Mouse (Mus musculus): ENCODE measurements around the gene Gm20765.
"Not testable (repeated sequence)": the region's sequence is repeated elsewhere in the genome, so short reads cannot be mapped to it uniquely, and the experiment has no call there.

The Gm20765 gene

DNA sequence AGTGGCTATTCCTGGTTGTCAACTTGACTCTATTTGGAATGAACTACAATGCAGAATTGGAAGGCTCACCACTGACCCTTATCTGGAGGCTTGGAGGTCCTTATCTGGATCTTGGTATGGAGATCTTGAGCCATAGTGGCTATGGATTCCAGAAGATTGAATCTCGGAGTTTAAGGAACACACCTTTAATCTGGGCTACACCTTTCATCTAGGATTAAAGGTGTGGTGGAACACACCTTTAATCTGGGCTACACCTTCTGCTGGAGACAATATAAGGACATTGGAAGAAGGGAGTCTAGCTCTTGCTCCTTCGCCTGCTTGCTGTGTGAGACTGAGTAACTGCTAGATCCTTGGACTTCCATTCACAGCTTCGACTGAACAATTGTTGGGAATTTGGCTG lies at the start of gene Gm20765:
TSS of gene Gm20765 (plus strand) at position 301 of the 400 bp plus-strand sequence.
- not testable (repeated sequence) for DNase-seq (ENCODE audit: low read depth, low spot score)

DNA sequence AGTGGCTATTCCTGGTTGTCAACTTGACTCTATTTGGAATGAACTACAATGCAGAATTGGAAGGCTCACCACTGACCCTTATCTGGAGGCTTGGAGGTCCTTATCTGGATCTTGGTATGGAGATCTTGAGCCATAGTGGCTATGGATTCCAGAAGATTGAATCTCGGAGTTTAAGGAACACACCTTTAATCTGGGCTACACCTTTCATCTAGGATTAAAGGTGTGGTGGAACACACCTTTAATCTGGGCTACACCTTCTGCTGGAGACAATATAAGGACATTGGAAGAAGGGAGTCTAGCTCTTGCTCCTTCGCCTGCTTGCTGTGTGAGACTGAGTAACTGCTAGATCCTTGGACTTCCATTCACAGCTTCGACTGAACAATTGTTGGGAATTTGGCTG lies 42.6 kb upstream of the Gm20765 start, which contains the start of gene Gm21293:
TSS of gene Gm21293 (plus strand) at position 301 of the 400 bp plus-strand sequence.
- DNase-seq (ENCODE audit: low read depth, low spot score) = not testable (repeated sequence)

DNA sequence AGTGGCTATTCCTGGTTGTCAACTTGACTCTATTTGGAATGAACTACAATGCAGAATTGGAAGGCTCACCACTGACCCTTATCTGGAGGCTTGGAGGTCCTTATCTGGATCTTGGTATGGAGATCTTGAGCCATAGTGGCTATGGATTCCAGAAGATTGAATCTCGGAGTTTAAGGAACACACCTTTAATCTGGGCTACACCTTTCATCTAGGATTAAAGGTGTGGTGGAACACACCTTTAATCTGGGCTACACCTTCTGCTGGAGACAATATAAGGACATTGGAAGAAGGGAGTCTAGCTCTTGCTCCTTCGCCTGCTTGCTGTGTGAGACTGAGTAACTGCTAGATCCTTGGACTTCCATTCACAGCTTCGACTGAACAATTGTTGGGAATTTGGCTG lies 34.1 kb upstream of the Gm20765 start, which contains the start of gene Gm6763:
TSS of gene Gm6763 (plus strand) at position 301 of the 400 bp plus-strand sequence.
- not testable (repeated sequence) for DNase-seq (ENCODE audit: low read depth, low spot score)

DNA sequence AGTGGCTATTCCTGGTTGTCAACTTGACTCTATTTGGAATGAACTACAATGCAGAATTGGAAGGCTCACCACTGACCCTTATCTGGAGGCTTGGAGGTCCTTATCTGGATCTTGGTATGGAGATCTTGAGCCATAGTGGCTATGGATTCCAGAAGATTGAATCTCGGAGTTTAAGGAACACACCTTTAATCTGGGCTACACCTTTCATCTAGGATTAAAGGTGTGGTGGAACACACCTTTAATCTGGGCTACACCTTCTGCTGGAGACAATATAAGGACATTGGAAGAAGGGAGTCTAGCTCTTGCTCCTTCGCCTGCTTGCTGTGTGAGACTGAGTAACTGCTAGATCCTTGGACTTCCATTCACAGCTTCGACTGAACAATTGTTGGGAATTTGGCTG lies 25.6 kb upstream of the Gm20765 start, which contains the start of gene Gm8764:
TSS of gene Gm8764 (plus strand) at position 301 of the 400 bp plus-strand sequence.
- not testable (repeated sequence) for DNase-seq (ENCODE audit: low read depth, low spot score)

DNA sequence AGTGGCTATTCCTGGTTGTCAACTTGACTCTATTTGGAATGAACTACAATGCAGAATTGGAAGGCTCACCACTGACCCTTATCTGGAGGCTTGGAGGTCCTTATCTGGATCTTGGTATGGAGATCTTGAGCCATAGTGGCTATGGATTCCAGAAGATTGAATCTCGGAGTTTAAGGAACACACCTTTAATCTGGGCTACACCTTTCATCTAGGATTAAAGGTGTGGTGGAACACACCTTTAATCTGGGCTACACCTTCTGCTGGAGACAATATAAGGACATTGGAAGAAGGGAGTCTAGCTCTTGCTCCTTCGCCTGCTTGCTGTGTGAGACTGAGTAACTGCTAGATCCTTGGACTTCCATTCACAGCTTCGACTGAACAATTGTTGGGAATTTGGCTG lies 17.1 kb upstream of the Gm20765 start, which contains the start of gene Gm21304:
TSS of gene Gm21304 (plus strand) at position 301 of the 400 bp plus-strand sequence.
- not testable (repeated sequence) for DNase-seq (ENCODE audit: low read depth, low spot score)

DNA sequence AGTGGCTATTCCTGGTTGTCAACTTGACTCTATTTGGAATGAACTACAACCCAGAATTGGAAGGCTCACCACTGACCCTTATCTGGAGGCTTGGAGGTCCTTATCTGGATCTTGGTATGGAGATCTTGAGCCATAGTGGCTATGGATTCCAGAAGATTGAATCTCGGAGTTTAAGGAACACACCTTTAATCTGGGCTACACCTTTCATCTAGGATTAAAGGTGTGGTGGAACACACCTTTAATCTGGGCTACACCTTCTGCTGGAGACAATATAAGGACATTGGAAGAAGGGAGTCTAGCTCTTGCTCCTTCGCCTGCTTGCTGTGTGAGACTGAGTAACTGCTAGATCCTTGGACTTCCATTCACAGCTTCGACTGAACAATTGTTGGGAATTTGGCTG lies 8.6 kb upstream of the Gm20765 start, which contains the start of gene Gm21312:
TSS of gene Gm21312 (plus strand) at position 301 of the 400 bp plus-strand sequence.
- DNase-seq (ENCODE audit: low read depth, low spot score) = not testable (repeated sequence)

DNA sequence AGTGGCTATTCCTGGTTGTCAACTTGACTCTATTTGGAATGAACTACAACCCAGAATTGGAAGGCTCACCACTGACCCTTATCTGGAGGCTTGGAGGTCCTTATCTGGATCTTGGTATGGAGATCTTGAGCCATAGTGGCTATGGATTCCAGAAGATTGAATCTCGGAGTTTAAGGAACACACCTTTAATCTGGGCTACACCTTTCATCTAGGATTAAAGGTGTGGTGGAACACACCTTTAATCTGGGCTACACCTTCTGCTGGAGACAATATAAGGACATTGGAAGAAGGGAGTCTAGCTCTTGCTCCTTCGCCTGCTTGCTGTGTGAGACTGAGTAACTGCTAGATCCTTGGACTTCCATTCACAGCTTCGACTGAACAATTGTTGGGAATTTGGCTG lies 8.4 kb downstream of the Gm20765 start, which contains the start of gene Gm4340:
TSS of gene Gm4340 (plus strand) at position 301 of the 400 bp plus-strand sequence.
- DNase-seq (ENCODE audit: low read depth, low spot score) = not testable (repeated sequence)

DNA sequence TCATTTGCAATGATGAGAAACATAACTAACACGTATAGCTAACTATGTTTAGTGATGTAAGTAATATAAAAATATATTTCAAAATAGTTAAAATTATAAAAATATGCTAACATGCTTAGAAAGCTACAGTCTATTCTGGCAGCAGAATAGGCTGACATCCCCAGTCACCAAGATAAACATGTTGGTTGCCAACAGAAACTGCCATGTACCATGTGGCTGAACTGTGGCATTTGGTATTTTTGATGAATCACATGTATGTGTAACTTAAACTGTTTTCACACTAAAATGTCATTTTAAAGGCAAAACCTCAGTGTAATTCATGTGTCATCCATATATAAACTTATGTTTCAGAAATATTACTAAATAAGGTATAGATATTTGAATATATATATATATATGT lies 24.3 kb downstream of the Gm20765 start:
- no peak for DNase-seq (ENCODE audit: low read depth, low spot score)

DNA sequence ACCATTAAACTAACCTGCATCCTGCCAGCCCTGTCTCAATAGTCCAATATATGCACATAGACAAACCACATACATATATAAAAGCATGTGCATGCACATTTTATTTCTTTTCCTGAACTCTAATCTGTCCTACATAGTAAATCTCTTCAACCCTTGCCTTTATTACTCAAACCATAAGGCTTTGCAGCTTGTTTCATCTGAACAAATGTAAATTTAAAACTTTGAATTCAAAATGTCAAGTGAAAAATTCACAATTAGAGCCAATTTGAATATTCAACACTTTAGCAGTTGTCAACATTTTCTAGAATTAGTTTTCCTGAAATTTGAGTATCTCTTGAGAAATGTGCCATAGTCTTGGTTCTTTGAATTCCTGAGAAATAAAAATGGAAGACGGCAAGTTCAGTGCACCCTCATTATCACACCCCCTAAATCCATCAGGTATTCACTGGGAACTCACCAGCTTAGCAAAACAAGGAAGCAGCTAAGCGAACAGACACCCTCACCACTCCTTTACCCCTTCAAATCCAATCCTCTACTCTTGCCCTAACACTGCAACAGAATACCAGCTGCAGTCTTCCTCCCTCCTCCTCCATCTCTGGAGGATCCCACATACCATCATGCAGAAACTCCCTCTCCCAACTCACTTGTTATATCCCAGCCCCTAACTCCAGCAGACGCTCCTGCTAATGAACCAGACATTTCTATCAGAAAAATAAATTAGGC lies 25.1 kb downstream of the Gm20765 start:
- DNase-seq (ENCODE audit: low read depth, low spot score) = peak; percentile 28

DNA sequence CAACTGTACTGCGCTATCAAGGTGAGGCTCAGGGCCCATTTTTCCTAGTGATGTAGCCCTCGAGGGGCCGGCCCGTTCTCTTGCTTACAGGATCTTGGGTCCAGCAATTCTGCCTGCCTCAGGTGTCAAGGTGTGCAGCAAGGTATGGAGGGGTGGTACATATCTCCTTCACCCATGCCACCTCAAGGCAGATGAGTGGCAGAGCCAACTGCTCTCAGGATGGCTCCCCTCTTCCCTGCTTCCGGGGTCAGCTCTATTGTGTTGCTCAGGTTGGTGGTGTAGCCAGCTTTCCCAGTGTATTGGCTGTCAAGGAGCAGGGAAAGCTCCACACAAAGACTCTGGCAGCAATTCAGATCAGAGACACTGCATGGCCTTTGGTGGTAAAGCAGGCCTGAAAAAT lies 29.2 kb downstream of the Gm20765 start:
- no peak for DNase-seq (ENCODE audit: low read depth, low spot score)

DNA sequence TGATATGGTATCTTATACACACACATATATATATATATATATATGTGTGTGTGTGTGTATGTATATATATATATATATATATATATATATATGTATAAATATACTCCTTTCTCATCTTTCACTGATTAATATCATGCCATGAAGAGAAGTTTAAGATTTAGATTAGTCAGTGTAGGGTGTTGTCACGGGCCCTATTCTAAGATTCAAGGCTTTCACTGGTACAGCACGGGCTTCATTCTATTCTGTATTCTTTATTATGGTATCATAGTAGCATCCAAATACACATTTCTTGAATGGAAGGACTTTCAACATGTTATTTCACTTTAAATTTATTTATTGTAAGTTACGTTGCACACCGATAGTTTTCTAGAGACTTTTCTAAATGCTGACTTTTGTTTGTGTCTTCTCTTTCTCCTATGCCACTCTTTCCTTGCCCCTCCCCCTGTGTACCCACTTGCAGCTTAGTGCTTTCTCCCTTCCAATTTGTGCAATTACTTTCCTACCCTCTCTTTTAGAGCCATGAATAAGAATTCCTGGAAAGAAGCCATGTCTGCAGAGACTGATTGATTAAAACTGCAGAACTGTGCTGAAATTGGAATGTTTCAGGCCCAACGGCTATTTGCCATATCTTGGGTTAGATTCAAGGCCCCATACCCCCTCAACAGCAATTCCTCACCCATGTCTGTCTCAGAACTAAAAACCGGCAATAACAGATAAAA lies 35.1 kb downstream of the Gm20765 start:
- no peak for DNase-seq (ENCODE audit: low read depth, low spot score)
